Mouse (Mus musculus): ENCODE data around the gene Slc2a13. TPM values are rescaled to one million over a fixed set of nuclear protein-coding genes. Genes with fewer than 3 reads are reported as not detected.

Slc2a13 gene
- polyA plus RNA-seq, 1 experiment from 2014 or later: 0.13 TPM

Other genes with a start within 250 kb of the Slc2a13 start
- gene Lrrk2, start 99.9 kb upstream of the Slc2a13 start, polyA plus RNA-seq (2015; fragmentation: Nextera tagmentation; extraction: Ambion mirVana): 1.0 and 1.1 TPM in 2 replicates